Mouse (Mus musculus) erythroblast, embryonic 14.5 days (primary cell): ENCODE data around the gene Parp8. TPM values are rescaled to one million over a fixed set of nuclear protein-coding genes. Genes with fewer than 3 reads are reported as not detected.

Source experiments
- H3K27me3 ChIP-seq: 2 replicates; pipeline ENCODE4 v1.6.1; 2012; ENCODE audit warnings: inconsistent platforms; ENCODE audit not compliant: control insufficient read depth
- H3K36me3 ChIP-seq: 2 replicates; pipeline ENCODE4 v1.6.1; 2012; ENCODE audit warnings: mild to moderate bottlenecking, inconsistent platforms; ENCODE audit not compliant: control insufficient read depth
- H3K4me1 ChIP-seq: 2 replicates; pipeline ENCODE4 v1.6.1; 2012; ENCODE audit warnings: inconsistent platforms; ENCODE audit not compliant: control insufficient read depth
- H3K4me3 ChIP-seq: replicated peaks from 2 replicates; pipeline ENCODE3; 2012; ENCODE audit warnings: moderate library complexity, mild to moderate bottlenecking, inconsistent platforms
- H3K9me3 ChIP-seq: 2 replicates; pipeline ENCODE4 v1.6.1; 2012; ENCODE audit warnings: low read length, inconsistent platforms, mixed read lengths; ENCODE audit not compliant: control insufficient read depth
- GATA1 ChIP-seq: IDR thresholded peaks from 2 replicates; pipeline ENCODE4 v1.6.1; 2012; ENCODE audit warnings: low read length, inconsistent platforms, mixed read lengths
- TAL1 ChIP-seq: IDR thresholded peaks from 3 replicates; pipeline ENCODE4 v1.6.1; 2012; ENCODE audit warnings: low read length, inconsistent platforms, mixed read lengths
- polyA plus RNA-seq: library from polyadenylated mRNA; stranded (reverse); fragments of >175 nt; gene quantifications from 2 replicates; pipeline ENCODE4 v1.2.3, GENCODE M21; 2012

Parp8 gene
- polyA plus RNA-seq, 1 experiment: 0.02 TPM

DNA sequence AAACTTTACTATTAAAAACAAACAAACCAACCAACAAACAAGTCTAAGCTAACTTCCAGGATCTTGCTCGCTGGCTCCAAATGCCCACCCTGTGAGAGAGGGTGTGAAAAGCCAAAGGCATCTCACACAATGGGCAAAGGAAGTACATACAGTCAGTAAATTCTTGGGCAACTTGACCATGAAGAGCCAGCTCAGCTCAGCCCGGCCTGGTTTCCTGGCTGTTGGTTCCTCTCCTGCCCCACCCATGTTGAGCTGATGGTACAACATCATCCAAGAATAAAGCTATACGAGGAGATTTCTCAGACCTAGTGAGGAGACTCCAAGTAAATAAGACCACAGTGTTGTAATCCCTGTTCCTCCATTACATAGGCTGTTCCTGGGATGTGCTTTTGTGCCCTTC, 117.1 kb downstream of the Parp8 start:
- Histone ChIP-seq H3K9me3 (no peaks in the 10 kb centered on the region), H3K4me3 (no peak overlapping the region), H3K27me3 (no peaks in the 10 kb centered on the region), H3K4me1 (no peaks in the 10 kb centered on the region), H3K36me3 (no peaks in the 10 kb centered on the region)
- TF ChIP-seq TAL1 (no peak), GATA1 (no peak)

DNA sequence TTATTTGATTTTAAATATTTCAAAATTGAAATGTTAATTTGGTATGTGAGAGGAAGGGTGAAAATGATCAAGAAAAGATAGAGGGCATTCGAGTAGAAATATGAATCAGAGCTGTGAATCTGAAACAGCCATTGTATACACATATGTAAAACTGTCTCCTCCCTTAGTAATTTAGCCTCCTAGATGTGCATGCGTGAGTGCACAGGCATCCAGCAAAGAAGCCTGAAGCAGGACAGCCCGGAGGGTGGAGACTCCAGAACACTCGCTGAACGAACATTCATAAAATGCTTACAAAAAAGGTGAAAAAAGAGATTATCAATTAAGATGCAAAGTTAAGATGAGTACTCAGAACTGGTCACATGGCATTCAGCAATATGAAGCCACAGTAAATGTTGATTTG, 121.9 kb downstream of the Parp8 start:
- no peak overlapping the region for H3K4me3 ChIP-seq
- TF ChIP-seq GATA1 (no peak), TAL1 (no peak)
- no peaks in the 10 kb centered on the region for H3K4me1 ChIP-seq
- no peaks in the 10 kb centered on the region for H3K36me3 ChIP-seq
- H3K27me3 ChIP-seq: no peaks in the 10 kb centered on the region
- no peaks in the 10 kb centered on the region for H3K9me3 ChIP-seq

DNA sequence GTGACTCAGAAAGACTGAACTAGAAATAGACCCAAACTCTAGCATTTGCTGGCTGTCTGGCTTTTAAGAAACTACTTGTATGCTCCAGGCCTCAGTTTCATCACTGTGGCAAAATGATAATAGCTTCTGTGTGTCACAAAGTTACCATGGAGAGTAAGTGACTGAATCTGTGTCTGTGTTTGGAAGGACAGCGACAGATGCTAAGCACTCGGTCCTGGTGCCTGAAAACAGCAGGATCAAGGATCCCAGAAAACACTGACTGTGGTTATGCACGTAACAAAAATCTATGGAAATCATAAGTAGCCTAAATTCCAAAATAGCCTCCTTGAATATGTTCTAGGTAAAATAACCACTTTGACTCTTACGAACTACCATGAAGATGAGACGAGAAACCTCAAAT, 126.9 kb downstream of the Parp8 start:
- no peaks in the 10 kb centered on the region for H3K4me1 ChIP-seq

DNA sequence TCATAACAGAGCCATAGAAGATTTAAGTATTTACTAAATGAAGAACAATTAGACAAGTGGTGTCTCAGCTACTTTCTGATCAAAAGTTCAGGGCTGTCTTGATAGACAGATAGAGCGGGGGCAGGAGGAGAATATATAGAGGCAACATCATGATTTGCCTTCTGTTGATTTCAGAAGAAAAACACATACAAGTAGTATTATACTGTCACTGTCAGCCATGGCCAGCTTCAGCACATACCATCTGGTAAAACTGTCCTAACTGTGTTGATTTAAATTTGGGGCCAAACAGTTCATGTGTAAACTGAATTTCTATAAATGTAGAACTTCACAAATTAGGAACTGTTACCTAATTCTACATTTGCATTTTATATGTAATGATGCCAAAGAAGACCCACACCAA, 127.6 kb downstream of the Parp8 start:
- no peak for TF ChIP-seq GATA1
- TF ChIP-seq TAL1: no peak
- Histone ChIP-seq H3K4me3 (no peak overlapping the region), H3K9me3 (no peaks in the 10 kb centered on the region; the same call in 1 of the 2 replicates), H3K36me3 (no peaks in the 10 kb centered on the region), H3K27me3 (no peaks in the 10 kb centered on the region), H3K4me1 (no peaks in the 10 kb centered on the region)

More for the DNA sequence above, 126.9 kb downstream of the Parp8 start:
- TF ChIP-seq TAL1 (no peak), GATA1 (no peak)
- Histone ChIP-seq H3K27me3 (no peaks in the 10 kb centered on the region), H3K9me3 (no peaks in the 10 kb centered on the region; the same call in 1 of the 2 replicates), H3K36me3 (no peaks in the 10 kb centered on the region), H3K4me3 (no peak overlapping the region)

DNA sequence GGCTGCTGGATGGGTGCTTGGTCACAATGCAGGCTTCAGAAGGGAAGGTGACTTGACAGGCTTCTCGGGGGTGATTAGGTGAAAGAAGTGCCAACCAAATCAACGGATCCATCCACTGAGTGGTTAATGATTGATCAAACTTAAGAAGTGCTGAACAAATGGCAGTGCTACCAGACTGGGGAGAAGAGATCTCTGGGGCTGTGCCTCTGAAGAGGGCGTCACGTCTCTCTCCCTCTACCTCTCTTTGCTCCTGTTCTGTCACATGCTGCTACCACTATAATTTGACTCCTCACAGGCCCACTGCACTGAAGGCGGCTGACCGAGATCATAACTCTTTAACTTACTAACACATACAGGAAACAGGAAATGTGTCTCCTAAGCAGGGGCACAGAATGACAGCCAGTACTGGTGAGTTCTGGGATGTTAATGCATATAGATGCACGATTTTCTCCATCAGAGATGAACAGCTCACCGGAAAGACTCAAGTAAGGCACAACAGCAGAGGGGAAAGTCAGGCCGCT, 140.9 kb downstream of the Parp8 start:
- TF ChIP-seq GATA1 (no peak), TAL1 (no peak)
- peaks cover 2% of the 10 kb centered on the region; the same call in 1 of the 2 replicates for H3K9me3 ChIP-seq
- H3K4me1 ChIP-seq: no peaks in the 10 kb centered on the region
- H3K4me3 ChIP-seq: no peak overlapping the region
- no peaks in the 10 kb centered on the region for H3K27me3 ChIP-seq
- H3K36me3 ChIP-seq: no peaks in the 10 kb centered on the region

DNA sequence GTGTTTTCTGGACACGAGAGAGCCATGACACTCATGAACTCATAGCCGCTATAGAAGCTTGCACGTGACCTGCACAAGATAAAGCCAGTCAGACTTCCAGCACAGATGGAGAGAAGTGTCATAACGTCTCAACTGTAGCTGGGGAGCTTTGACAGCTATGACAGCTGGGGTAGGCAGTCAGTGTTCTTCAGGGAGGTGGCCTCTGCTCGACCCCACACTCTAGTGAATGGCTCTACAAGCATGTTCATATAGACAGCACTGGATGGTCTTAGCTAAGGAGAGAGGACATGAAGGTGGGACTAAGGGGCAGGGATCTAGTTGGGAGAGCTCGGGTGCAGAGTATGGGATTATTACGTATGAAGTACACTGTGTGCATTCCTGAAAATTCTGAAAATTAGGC, 143.1 kb downstream of the Parp8 start:
- Histone ChIP-seq H3K36me3 (no peaks in the 10 kb centered on the region), H3K27me3 (no peaks in the 10 kb centered on the region), H3K4me3 (no peak overlapping the region), H3K4me1 (no peaks in the 10 kb centered on the region), H3K9me3 (peaks cover 2% of the 10 kb centered on the region; the same call in 1 of the 2 replicates)
- TF ChIP-seq TAL1 (no peak), GATA1 (no peak)

DNA sequence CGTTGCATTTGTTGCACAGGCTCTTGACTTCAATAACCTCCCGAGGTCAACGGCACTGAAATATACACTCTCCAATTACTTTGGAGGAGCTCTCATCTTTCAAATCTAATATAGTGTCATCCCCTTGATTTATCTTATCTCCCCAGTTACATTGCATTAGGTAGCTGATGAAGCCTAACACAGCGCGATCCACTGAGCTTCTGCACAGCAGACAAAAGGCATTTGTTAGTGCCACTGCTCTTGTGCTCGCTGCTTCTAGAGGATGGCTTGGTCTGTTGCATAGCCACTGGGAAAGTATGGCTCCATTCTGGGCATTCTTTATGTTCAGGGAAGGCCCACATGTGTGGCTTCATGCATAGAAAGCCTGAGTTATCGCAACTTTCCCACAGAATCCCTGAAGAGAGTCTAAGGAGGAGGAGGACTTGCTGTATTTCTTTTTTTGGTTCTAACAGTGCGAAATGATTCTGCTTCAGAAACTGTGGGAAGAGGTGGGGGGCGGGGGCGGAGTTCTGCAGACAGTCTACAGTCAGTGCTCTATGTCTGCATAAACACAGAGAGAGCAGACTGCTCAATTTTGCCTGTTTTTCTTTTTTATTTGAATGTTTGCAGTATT, 145.7 kb downstream of the Parp8 start:
- TF ChIP-seq TAL1 (no peak), GATA1 (no peak)
- Histone ChIP-seq H3K4me1 (no peaks in the 10 kb centered on the region), H3K4me3 (no peak overlapping the region), H3K36me3 (no peaks in the 10 kb centered on the region), H3K9me3 (peaks cover 2% of the 10 kb centered on the region; the same call in 1 of the 2 replicates), H3K27me3 (no peaks in the 10 kb centered on the region)

DNA sequence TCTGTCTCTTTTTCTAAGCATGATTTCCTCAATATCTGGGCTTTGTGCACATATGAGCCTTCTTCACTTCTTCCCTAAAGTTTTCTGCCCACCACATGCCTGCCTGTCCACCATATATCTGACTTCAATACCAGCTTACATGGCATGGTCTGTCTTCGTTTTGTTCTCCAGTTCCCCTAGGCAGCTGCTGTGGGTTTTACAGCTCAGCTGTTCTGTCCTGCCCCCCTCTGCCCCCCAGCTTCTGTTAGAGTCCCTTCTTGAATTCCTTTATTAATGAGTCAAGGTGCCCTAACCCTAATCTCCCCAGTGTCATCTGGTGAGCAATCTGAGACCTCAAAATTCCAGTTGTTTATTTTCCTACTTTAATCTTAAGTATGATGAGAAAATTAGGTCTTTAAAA, 155.1 kb downstream of the Parp8 start:
- H3K27me3 ChIP-seq: no peaks in the 10 kb centered on the region
- no peak overlapping the region for H3K4me3 ChIP-seq
- TF ChIP-seq TAL1 (no peak), GATA1 (no peak)
- no peaks in the 10 kb centered on the region for H3K36me3 ChIP-seq
- no peaks in the 10 kb centered on the region for H3K9me3 ChIP-seq
- no peaks in the 10 kb centered on the region for H3K4me1 ChIP-seq

DNA sequence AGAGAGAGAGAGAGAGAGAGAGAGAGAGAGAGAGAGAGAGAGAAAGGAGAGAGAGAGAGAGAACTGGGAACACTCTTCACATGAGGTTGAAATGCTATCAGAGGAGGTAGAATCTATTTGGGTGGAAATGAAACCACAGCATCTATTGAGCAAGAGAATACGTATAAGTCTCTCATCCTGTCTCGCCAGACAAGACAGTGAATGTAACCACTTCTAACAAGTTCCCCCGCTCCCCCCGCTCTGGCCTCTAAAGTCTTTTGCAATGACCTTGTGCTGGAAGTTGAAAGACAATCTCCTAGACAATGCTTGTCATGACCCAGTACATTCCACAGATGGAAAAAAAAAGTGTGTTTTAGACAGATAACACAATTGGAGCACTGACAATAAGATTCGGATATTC, 181.4 kb downstream of the Parp8 start:
- Histone ChIP-seq H3K27me3 (no peaks in the 10 kb centered on the region), H3K4me3 (no peak overlapping the region), H3K36me3 (no peaks in the 10 kb centered on the region), H3K4me1 (no peaks in the 10 kb centered on the region), H3K9me3 (no peaks in the 10 kb centered on the region; the same call in 1 of the 2 replicates)
- no peak for TF ChIP-seq GATA1
- no peak for TF ChIP-seq TAL1
